Mouse (Mus musculus) forebrain, postnatal 0 days (tissue): ENCODE results near the gene Trmt44. TPM values are rescaled to one million over a fixed set of nuclear protein-coding genes. Genes with fewer than 3 reads are reported as not detected.
"Not testable (repeated sequence)": the region's sequence is repeated elsewhere in the genome, so short reads cannot be mapped to it uniquely, and the experiment has no call there.

Experiments
- ATAC-seq: fragments of 200-750 bp; cut with Nextera tagmentation; 2 replicates; pipeline ENCODE4 v1.8.0; 2017; ENCODE audit warnings: mild to moderate bottlenecking, moderate library complexity
- DNase-seq: peaks from one replicate; pipeline ENCODE4 v3.0.0-alpha.2; 2015
- H3K27ac ChIP-seq: fragments of 300-500 bp; sonication (generic); 2 replicates; pipeline ENCODE4 v1.5.1; 2014; ENCODE audit warnings: low read depth, mild to moderate bottlenecking, antibody characterized with exemption, low read length, moderate library complexity, mixed read lengths
- H3K27me3 ChIP-seq: fragments of 300-500 bp; sonication (generic); 2 replicates; pipeline ENCODE4 v1.6.1; 2014; ENCODE audit warnings: mild to moderate bottlenecking, low read length, mixed read lengths; ENCODE audit not compliant: insufficient read depth
- H3K36me3 ChIP-seq: fragments of 300-500 bp; sonication (generic); 2 replicates; pipeline ENCODE4 v1.6.1; 2014; ENCODE audit warnings: mild to moderate bottlenecking, moderate library complexity; ENCODE audit not compliant: insufficient read depth
- H3K4me1 ChIP-seq: fragments of 300-500 bp; sonication (generic); 2 replicates; pipeline ENCODE4 v1.6.1; 2014; ENCODE audit warnings: antibody characterized with exemption; ENCODE audit not compliant: insufficient read depth
- H3K4me2 ChIP-seq: fragments of 300-500 bp; sonication (generic); 2 replicates; pipeline ENCODE4 v1.6.1; 2014; ENCODE audit warnings: low read depth, mild to moderate bottlenecking, moderate library complexity
- H3K4me3 ChIP-seq: fragments of 300-500 bp; sonication (generic); 2 replicates; pipeline ENCODE4 v1.5.1; 2014; ENCODE audit warnings: low read depth, low read length, mixed read lengths
- H3K9ac ChIP-seq: fragments of 300-500 bp; sonication (generic); 2 replicates; pipeline ENCODE4 v1.6.1; 2014; ENCODE audit warnings: mild to moderate bottlenecking
- H3K9me3 ChIP-seq: fragments of 300-500 bp; sonication (generic); 2 replicates; pipeline ENCODE4 v1.6.1; 2016; ENCODE audit warnings: low read length
- CTCF ChIP-seq: sonication (generic); IDR thresholded peaks from 2 replicates; pipeline ENCODE4 v1.5.1; 2016; ENCODE audit warnings: antibody characterized with exemption, control low read depth, low read depth
- WGBS: fragments of 180-500 bp; shearing (Covaris S2); extraction: QIAGEN DNeasy Blood & Tissue Kit; methylation state at CpG from one replicate; pipeline ENCODE4 v1.1.7; 2014; 5-methylcytosine and 5-hydroxymethylcytosine counted together
- polyA plus RNA-seq: library from polyadenylated mRNA; unstranded; fragments of >200 nt; fragmentation: Nextera tagmentation; extraction: Ambion mirVana; gene quantifications from 2 replicates; pipeline ENCODE4 v1.2.1, GENCODE M21; 2015
- total RNA-seq: library from RNA; depleted of rRNA; stranded (reverse); fragments of >200 nt; gene quantifications from 2 replicates; pipeline ENCODE4 v1.2.3, GENCODE M21; 2014

The Trmt44 gene
- total and polyA plus RNA-seq, 2 experiments from 2014 or later: 3.5 to 12.3 TPM

GRCm38 (mm10) chr5:35592081-35592736 lies 17.3 kb upstream of the Trmt44 start:
- H3K4me2 ChIP-seq: no peak overlapping the region
- H3K27me3 ChIP-seq: no peaks in the 10 kb centered on the region
- TF ChIP-seq CTCF: peak; percentile 54
- peaks cover 74% of the 10 kb centered on the region for H3K36me3 ChIP-seq
- H3K9ac ChIP-seq: no peak overlapping the region
- no peak overlapping the region for H3K27ac ChIP-seq
- ATAC-seq (no peak), DNase-seq (no peak)
- no peak overlapping the region for H3K4me3 ChIP-seq
- H3K4me1 ChIP-seq: no peaks in the 10 kb centered on the region
- H3K9me3 ChIP-seq: no peaks in the 10 kb centered on the region
- 86% methylated on average over 21 of the region's 21 CpGs for WGBS

GRCm38 (mm10) chr5:35591497-35591896 lies 16.6 kb upstream of the Trmt44 start:
- H3K4me2 ChIP-seq: no peak overlapping the region
- H3K27me3 ChIP-seq: no peaks in the 10 kb centered on the region
- peaks cover 67% of the 10 kb centered on the region for H3K36me3 ChIP-seq
- 99% methylated on average over 4 of the region's 4 CpGs for WGBS
- no peak for TF ChIP-seq CTCF
- no peak for DNase-seq
- no peak overlapping the region for H3K9ac ChIP-seq
- H3K4me3 ChIP-seq: no peak overlapping the region
- no peak for ATAC-seq
- H3K4me1 ChIP-seq: no peaks in the 10 kb centered on the region
- no peak overlapping the region for H3K27ac ChIP-seq
- H3K9me3 ChIP-seq: no peaks in the 10 kb centered on the region

- not testable (repeated sequence) for H3K9me3 ChIP-seq, H3K4me3 ChIP-seq, H3K9ac ChIP-seq, ATAC-seq, DNase-seq, H3K4me2 ChIP-seq, H3K27ac ChIP-seq, H3K27me3 ChIP-seq
- Histone ChIP-seq H3K36me3 (peaks cover 14% of the 10 kb centered on the region), H3K4me1 (peaks cover 16% of the 10 kb centered on the region)
- 88% methylated on average over 2 of the region's 2 CpGs for WGBS
These were observed 9.4 kb upstream of the Trmt44 start for GRCm38 (mm10) chr5:35584259-35584658.

- no peak for ATAC-seq
- H3K4me1 ChIP-seq: peaks cover 16% of the 10 kb centered on the region
- 3% methylated on average over 17 of the region's 17 CpGs for WGBS
These were observed 8.4 kb upstream of the Trmt44 start for GRCm38 (mm10) chr5:35583221-35583783.

DNA sequence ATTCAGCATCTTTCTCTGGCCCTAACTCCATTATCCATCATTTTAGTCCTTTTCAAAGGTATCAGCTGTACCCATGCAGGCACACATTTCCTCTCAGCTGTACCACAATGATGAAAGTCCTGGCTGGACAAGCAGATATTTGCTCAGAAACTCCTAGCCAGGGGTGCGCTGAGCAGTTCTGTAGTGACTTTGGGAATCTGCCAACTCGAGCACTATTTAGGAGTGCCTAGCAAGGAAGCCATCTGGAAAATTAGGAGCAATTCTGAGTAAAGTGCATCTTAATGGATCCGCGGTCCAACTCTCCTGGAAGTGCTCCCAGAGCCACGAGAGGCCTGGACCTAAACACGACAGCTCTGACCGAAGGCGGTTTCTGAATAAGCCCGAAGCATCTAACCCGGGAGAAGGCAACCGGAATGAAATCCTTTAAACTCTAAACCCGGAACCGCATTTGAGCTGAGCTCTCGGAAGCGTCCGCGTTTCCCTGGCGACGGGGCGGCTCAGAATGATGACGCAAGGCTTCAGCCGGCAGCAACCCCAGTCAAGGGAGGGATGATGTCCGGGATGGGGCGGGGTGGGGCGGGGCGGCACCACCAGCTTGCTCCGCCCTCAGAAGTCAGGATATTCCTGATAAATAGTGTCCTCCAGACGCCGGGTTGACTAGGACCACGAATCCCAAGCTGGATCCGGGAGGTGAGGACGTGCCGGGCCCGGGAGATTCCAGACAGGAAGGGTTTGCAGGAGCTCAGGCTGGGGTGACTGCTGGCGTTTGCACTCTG lies 7.8 kb upstream of the Trmt44 start, which contains the start of gene Acox3:
Gene Acox3 (plus strand): TSS at position 596 of the 776 bp plus-strand sequence.
- WGBS: under 1% methylated on average over 35 of the region's 35 CpGs
- H3K27ac ChIP-seq: peak within 1 kb of the TSS; percentile 73
- peak within 1 kb of the TSS; percentile 79 for H3K4me3 ChIP-seq
- no peak for TF ChIP-seq CTCF
- ATAC-seq: peak; percentile 98
- peaks cover 16% of the 10 kb centered on the region for H3K4me1 ChIP-seq
- DNase-seq: peak; percentile 96
- H3K36me3 ChIP-seq: no peaks in the 10 kb centered on the region
- no peaks in the 10 kb centered on the region for H3K9me3 ChIP-seq
- peak within 1 kb of the TSS; percentile 78 for H3K4me2 ChIP-seq
- H3K27me3 ChIP-seq: no peaks in the 10 kb centered on the region
- H3K9ac ChIP-seq: peak within 1 kb of the TSS; percentile 64

More at GRCm38 (mm10) chr5:35583221-35583783, 8.4 kb upstream of the Trmt44 start:
- no peak for DNase-seq
- Histone ChIP-seq H3K4me2 (peak overlapping the region; percentile 78), H3K9ac (peak overlapping the region; percentile 64), H3K4me3 (peak overlapping the region; percentile 79), H3K27me3 (no peaks in the 10 kb centered on the region), H3K9me3 (no peaks in the 10 kb centered on the region), H3K36me3 (peaks cover 4% of the 10 kb centered on the region), H3K27ac (peak overlapping the region; percentile 50; the same call in 1 of the 2 replicates)
- TF ChIP-seq CTCF: no peak

DNA sequence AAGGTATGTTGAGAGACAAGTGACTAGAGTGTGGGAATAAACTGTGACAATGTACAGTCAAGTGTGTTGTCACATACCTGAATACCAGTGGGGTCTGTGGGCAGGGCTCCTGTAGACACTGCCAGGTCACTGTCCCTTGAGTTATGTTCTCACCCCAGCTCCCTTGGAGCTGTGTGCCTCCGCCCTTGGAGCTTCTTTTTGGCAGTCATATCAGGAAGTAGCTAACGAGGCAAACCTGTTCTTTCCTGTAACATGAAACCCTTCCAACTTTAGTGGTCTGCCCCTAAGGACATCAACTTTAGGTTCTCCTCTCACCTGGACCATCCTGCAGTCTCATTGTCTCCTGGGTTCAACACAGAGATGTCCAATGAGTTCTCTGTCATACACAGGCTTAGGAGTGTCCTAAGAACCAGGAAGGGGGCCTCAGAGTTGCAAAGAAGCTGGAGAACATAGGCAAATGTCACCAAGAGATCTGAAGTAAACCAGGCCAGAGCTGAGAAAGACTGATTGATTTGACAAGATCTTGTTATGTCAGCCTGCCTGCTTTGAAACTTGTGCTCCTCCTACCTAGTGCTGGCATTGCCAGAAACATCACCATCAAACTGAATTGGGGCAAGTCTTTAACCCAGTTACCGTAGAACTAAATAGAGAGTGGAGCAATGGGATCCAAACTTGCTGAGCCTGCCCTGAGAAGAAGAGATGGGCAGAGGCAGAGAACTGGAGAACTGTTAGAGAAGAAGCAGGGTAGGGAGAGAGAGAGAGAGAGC lies 5.5 kb upstream of the Trmt44 start:
- Histone ChIP-seq H3K27ac (no peak overlapping the region), H3K4me1 (peaks cover 17% of the 10 kb centered on the region), H3K36me3 (no peaks in the 10 kb centered on the region), H3K9me3 (no peaks in the 10 kb centered on the region), H3K4me2 (no peak overlapping the region), H3K27me3 (no peaks in the 10 kb centered on the region), H3K4me3 (no peak overlapping the region), H3K9ac (no peak overlapping the region)
- no peak for TF ChIP-seq CTCF
- no peak for ATAC-seq
- no peak for DNase-seq
- 58% methylated on average over 3 of the region's 3 CpGs for WGBS
